Mouse (Mus musculus) macrophage (primary cell): Measurements from ENCODE around the gene 1700034J05Rik. TPM values are rescaled to one million over a fixed set of nuclear protein-coding genes. Genes with fewer than 3 reads are reported as not detected.

ENCODE experiments used
- H3K27ac ChIP-seq: fragments of 350-480 bp; formaldehyde crosslinking; 2 replicates; pipeline ENCODE4 v1.9.0; 2021
- H3K36me3 ChIP-seq: fragments of 350-480 bp; formaldehyde crosslinking; 2 replicates; pipeline ENCODE4 v1.9.0; 2021; ENCODE audit errors: inconsistent target
- H3K4me3 ChIP-seq: fragments of 350-480 bp; formaldehyde crosslinking; 2 replicates; pipeline ENCODE4 v1.9.0; 2021; ENCODE audit errors: inconsistent target
- H3K79me2 ChIP-seq: fragments of 350-480 bp; formaldehyde crosslinking; 2 replicates; pipeline ENCODE4 v1.9.0; 2021; ENCODE audit errors: inconsistent target
- WGBS: methylation state at CpG from one replicate; pipeline ENCODE4 v1.1.7; 2026; ENCODE audit warnings: inconsistent platforms; ENCODE audit not compliant: missing documents; 5-methylcytosine and 5-hydroxymethylcytosine counted together
- polyA plus RNA-seq: library from polyadenylated mRNA; stranded (reverse); fragments of 250-400 nt; gene quantifications from 3 replicates; pipeline ENCODE4 v1.2.4, GENCODE M21; 2018; ENCODE audit warnings: inconsistent platforms

Gene 1700034J05Rik
- polyA plus RNA-seq, 1 experiment from 2014 or later = not detected

DNA sequence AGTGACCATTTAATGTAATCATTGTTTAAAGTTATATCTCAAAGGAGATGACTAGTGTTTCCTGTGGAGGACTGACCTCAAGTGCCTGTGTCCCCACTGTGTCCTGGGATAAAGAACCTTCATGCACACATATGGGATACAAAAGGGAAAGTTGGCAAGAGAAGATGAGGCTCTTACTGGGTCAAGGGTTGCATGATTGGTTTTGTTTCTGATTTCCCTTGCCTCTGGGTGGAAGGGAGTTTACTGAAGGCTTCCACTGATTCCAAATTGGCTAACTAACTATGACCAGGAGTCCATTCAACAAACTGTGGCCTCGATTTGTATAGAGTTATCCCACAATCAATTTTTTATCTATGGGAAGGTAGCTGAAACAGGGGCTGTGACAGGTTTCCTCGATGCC lies 50.6 kb downstream of the 1700034J05Rik start:
- 87% methylated on average over 2 of the region's 2 CpGs for WGBS
- peaks cover 43% of the 10 kb centered on the region; the same call in 1 of the 2 replicates for H3K79me2 ChIP-seq
- H3K27ac ChIP-seq = no peak overlapping the region
- no peaks in the 10 kb centered on the region for H3K36me3 ChIP-seq
- no peak overlapping the region for H3K4me3 ChIP-seq

DNA sequence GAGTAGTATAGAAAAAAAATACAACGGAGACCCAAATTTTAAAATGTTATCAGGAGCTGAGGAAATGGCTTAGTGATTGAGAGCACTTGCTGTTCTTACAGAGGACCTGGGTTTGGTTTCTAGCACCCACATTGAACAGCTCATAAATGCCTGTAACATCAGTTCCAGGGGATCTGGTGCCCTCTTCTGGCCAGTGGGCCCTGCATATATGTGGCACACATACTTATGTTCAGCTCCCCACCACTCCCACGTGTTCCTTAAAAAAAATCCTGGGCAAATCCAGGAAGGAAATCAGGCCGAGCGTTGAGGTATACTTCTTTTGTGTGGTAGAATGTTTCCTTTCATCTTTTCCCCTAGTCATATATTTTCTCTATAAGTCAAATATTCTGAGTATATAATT lies 52.3 kb downstream of the 1700034J05Rik start:
- Histone ChIP-seq H3K36me3 (no peaks in the 10 kb centered on the region), H3K4me3 (no peak overlapping the region), H3K27ac (no peak overlapping the region), H3K79me2 (peaks cover 56% of the 10 kb centered on the region; the same call in 1 of the 2 replicates)
- 100% methylated on average over 4 of the region's 4 CpGs for WGBS

Other genes starting within 250 kb of the 1700034J05Rik start
- gene Stk38l, start 229.4 kb downstream of the 1700034J05Rik start, polyA plus RNA-seq = 2.7 to 4.0 TPM (median 3.3 TPM) in 3 replicates
- gene Arntl2, start 158.4 kb downstream of the 1700034J05Rik start, polyA plus RNA-seq = 0.07 to 0.25 TPM in 2 of 3 replicates, not detected in the other
- gene Smco2, start 104.3 kb downstream of the 1700034J05Rik start, polyA plus RNA-seq = not detected in 3 replicates
- gene Ppfibp1, start 65.9 kb downstream of the 1700034J05Rik start, polyA plus RNA-seq = 23.9 to 52.2 TPM (median 31.5 TPM) in 3 replicates
- gene Rep15, start 78.2 kb upstream of the 1700034J05Rik start, polyA plus RNA-seq = 0.16 to 0.20 TPM (median 0.18 TPM) in 3 replicates
- gene Mrps35, start 88.3 kb upstream of the 1700034J05Rik start, polyA plus RNA-seq = 12.5 to 19.3 TPM (median 19.2 TPM) in 3 replicates
- gene Mansc4, start 132.6 kb upstream of the 1700034J05Rik start, polyA plus RNA-seq = not detected in 3 replicates
- 3.3 to 5.6 TPM (median 4.8 TPM) in 3 replicates for gene Klhl42, start 137.0 kb upstream of the 1700034J05Rik start, polyA plus RNA-seq